Mouse (Mus musculus): ENCODE results near the gene Ap1s3.

Ap1s3 gene

GRCm38 (mm10) chr1:79591091-79591490 is 80.7 kb downstream of the Ap1s3 start:
- DNase-seq (ENCODE audit: low spot score in 2 of 2): no peak

GRCm38 (mm10) chr1:79589971-79590763 is 81.6 kb downstream of the Ap1s3 start:
- DNase-seq (ENCODE audit: low spot score in 2 of 2): no peak

- no peak for DNase-seq (ENCODE audit: low spot score in 2 of 2)
These were observed 82.3 kb downstream of the Ap1s3 start for GRCm38 (mm10) chr1:79589424-79589823.

- DNase-seq (ENCODE audit: low spot score in 2 of 2): peak; percentile 83 to 85
These were observed 90.6 kb downstream of the Ap1s3 start for GRCm38 (mm10) chr1:79581136-79581679.

GRCm38 (mm10) chr1:79577357-79577756 is 94.4 kb downstream of the Ap1s3 start:
- no peak for DNase-seq (ENCODE audit: low spot score in 2 of 2)

- no peak for DNase-seq (ENCODE audit: low spot score in 2 of 2)
These were observed 99.9 kb downstream of the Ap1s3 start for GRCm38 (mm10) chr1:79571912-79572311.

GRCm38 (mm10) chr1:79571126-79571525 is 100.6 kb downstream of the Ap1s3 start:
- no peak for DNase-seq (ENCODE audit: low spot score in 2 of 2)

GRCm38 (mm10) chr1:79561186-79561585 is 110.6 kb downstream of the Ap1s3 start:
- DNase-seq (ENCODE audit: low spot score in 2 of 2): no peak
